ENCODE assay signal across 12 mouse cellular contexts in the genomic region with DNA sequence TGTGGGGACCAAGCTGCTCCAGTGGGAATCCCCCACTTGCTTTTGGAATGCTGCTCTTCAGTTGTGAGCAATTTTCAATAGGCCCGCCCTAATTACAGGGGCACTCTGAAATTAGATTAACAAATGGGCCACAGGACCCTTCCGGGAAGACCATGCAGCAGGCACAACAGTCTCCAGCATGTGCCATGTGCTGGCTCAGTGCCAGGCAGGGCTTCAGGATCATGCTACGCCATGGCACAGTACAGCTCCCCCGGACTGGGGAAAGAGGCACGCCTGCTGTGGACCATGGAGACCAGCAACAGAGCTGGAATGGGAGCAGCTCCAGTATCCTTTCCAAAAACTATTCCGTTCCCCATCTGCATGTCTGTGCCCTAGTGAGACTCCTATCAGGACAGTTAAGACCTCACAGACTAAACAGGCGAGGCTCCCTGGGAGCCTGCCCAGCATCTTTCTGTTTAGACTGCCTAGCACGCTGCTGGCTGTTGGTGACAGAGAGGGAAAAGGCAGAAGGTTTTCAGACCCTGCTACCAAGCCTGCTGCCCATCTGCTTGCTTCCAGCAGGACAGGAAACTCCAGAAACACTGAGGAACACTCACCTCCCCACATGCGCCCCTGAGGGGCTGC.
DNase-seq lines count a peak whose midpoint lies in the region; ATAC-seq and TF ChIP-seq lines count a peak whose summit lies in the region.
"Had no signal": no experiment of that assay in that cellular context is flagged by ENCODE, and none has a peak within 500 bp of the region (broad histone marks: within the 10 kb centered on the region; RNA-seq: fewer than 3 reads in every experiment).

No protein-coding gene starts in this region.

- no peaks in the 10 kb centered on the region for H3K4me1 ChIP-seq in intestine, embryonic 14.5 days (replicated peaks; ENCODE audit: control insufficient read depth, insufficient read depth, low read length)
- no peaks in the 10 kb centered on the region for H3K4me1 ChIP-seq in intestine, postnatal 0 days (replicated peaks; ENCODE audit: control insufficient read depth, insufficient read depth, low read length)
- H3K4me1 ChIP-seq in midbrain, embryonic 15.5 days, result peaks cover 8% of the 10 kb centered on the region; the same call in 1 of the 2 replicates
- H3K4me1 ChIP-seq in midbrain, embryonic 10.5 days, result 0 out of 2 replicates have a peak, but pooled peaks cover 6% of the 10 kb centered on the region
- peaks cover 16% of the 10 kb centered on the region for H3K4me1 ChIP-seq in forebrain, embryonic 12.5 days
- H3K4me1 ChIP-seq in midbrain, postnatal 0 days (ENCODE audit: insufficient read depth, low read length), result no peaks in the 10 kb centered on the region
- H3K4me1 ChIP-seq: liver, embryonic 12.5 days had no signal

- WGBS in intestine, embryonic 14.5 days, result 51% methylated on average over 9 of the region's 9 CpGs
- 54% methylated on average over 9 of the region's 9 CpGs for WGBS in intestine, postnatal 0 days
- WGBS in midbrain, embryonic 15.5 days, result 57% methylated on average over 9 of the region's 9 CpGs
- 82% methylated on average over 9 of the region's 9 CpGs for WGBS in midbrain, embryonic 10.5 days
- 56% methylated on average over 9 of the region's 9 CpGs for WGBS in forebrain, embryonic 12.5 days
- 60% methylated on average over 9 of the region's 9 CpGs for WGBS in midbrain, postnatal 0 days

- TF ChIP-seq CTCF in intestine, postnatal 0 days (IDR thresholded peaks at IDR 0.05; ENCODE audit: low read depth), result no peak
- TF ChIP-seq CTCF in midbrain, postnatal 0 days (IDR thresholded peaks at IDR 0.05), result no peak

- no peak overlapping the region for H3K27ac ChIP-seq in intestine, embryonic 14.5 days (ENCODE audit: low read depth)
- H3K27ac ChIP-seq in intestine, postnatal 0 days (ENCODE audit: low read depth, low read length), result no peak overlapping the region
- H3K27ac ChIP-seq in midbrain, embryonic 15.5 days, result no peak overlapping the region
- no peak overlapping the region; the same call in 1 of the 2 replicates for H3K27ac ChIP-seq in midbrain, embryonic 10.5 days (replicated peaks)
- H3K27ac ChIP-seq in forebrain, embryonic 12.5 days, result no peak overlapping the region
- no peak overlapping the region for H3K27ac ChIP-seq in midbrain, postnatal 0 days (ENCODE audit: low read depth, low read length)
- H3K27ac ChIP-seq: hindbrain, embryonic 14.5 days; layer of hippocampus, adult 2 months; liver, embryonic 12.5 days had no signal

- no peak overlapping the region for H3K4me2 ChIP-seq in intestine, embryonic 14.5 days (ENCODE audit: low read length)
- no peak overlapping the region for H3K4me2 ChIP-seq in intestine, postnatal 0 days (replicated peaks; ENCODE audit: low read depth)
- H3K4me2 ChIP-seq in midbrain, embryonic 15.5 days, result no peak overlapping the region
- no peak overlapping the region for H3K4me2 ChIP-seq in forebrain, embryonic 12.5 days
- no peak overlapping the region for H3K4me2 ChIP-seq in midbrain, postnatal 0 days (ENCODE audit: low read depth, low read length, poor library complexity, severe bottlenecking)
- H3K4me2 ChIP-seq: hindbrain, embryonic 14.5 days; liver, embryonic 12.5 days had no signal

- no peaks in the 10 kb centered on the region for H3K36me3 ChIP-seq in intestine, embryonic 14.5 days (ENCODE audit: control insufficient read depth, insufficient read depth, low read length)
- no peaks in the 10 kb centered on the region for H3K36me3 ChIP-seq in intestine, postnatal 0 days (ENCODE audit: control insufficient read depth, insufficient read depth)
- H3K36me3 ChIP-seq in midbrain, embryonic 15.5 days (replicated peaks), result no peaks in the 10 kb centered on the region
- H3K36me3 ChIP-seq in midbrain, embryonic 10.5 days, result no peaks in the 10 kb centered on the region
- no peaks in the 10 kb centered on the region for H3K36me3 ChIP-seq in forebrain, embryonic 12.5 days (replicated peaks)
- H3K36me3 ChIP-seq in midbrain, postnatal 0 days (ENCODE audit: insufficient read depth, low read length), result no peaks in the 10 kb centered on the region
- H3K36me3 ChIP-seq: liver, embryonic 12.5 days had no signal

- no peak for ATAC-seq in intestine, embryonic 14.5 days (replicated peaks; ENCODE audit: low FRiP score, low TSS enrichment, low read depth)
- no peak for ATAC-seq in intestine, postnatal 0 days
- 0 out of 2 replicates have a peak, but pooled peaks have one; percentile 33 for ATAC-seq in midbrain, embryonic 15.5 days (replicated peaks)
- peak; percentile 63; the same call in 1 of the 2 replicates for ATAC-seq in forebrain, embryonic 12.5 days (ENCODE audit: low FRiP score)
- ATAC-seq in midbrain, postnatal 0 days (ENCODE audit: low FRiP score), result no peak
- ATAC-seq: liver, embryonic 12.5 days had no signal

- H3K4me3 ChIP-seq in intestine, embryonic 14.5 days (ENCODE audit: low read depth, low read length), result no peak overlapping the region
- H3K4me3 ChIP-seq in intestine, postnatal 0 days (ENCODE audit: low read depth, low read length), result no peak overlapping the region
- H3K4me3 ChIP-seq in midbrain, embryonic 15.5 days, result no peak overlapping the region
- H3K4me3 ChIP-seq in midbrain, embryonic 10.5 days, result no peak overlapping the region
- no peak overlapping the region for H3K4me3 ChIP-seq in forebrain, embryonic 12.5 days (replicated peaks)
- no peak overlapping the region for H3K4me3 ChIP-seq in midbrain, postnatal 0 days (ENCODE audit: low read depth, low read length)
- H3K4me3 ChIP-seq: layer of hippocampus, adult 2 months; liver, embryonic 12.5 days had no signal

- DNase-seq in intestine, embryonic 14.5 days (ENCODE audit: low spot score), result peak; percentile 53
- no peak for DNase-seq in midbrain, embryonic 10.5 days (ENCODE audit: low spot score)
- DNase-seq in midbrain, postnatal 0 days (ENCODE audit: low spot score), result peak; percentile 13
- DNase-seq in kidney, postnatal 10 days, result no peak
- DNase-seq: cerebellum, adult 11 months; kidney, adult 9 months had no signal

- no peak overlapping the region for H3K9ac ChIP-seq in intestine, embryonic 14.5 days (ENCODE audit: low read length)
- H3K9ac ChIP-seq in intestine, postnatal 0 days (ENCODE audit: low read depth, low read length), result no peak overlapping the region
- no peak overlapping the region for H3K9ac ChIP-seq in midbrain, embryonic 15.5 days
- H3K9ac ChIP-seq in forebrain, embryonic 12.5 days, result no peak overlapping the region
- H3K9ac ChIP-seq in midbrain, postnatal 0 days (replicated peaks; ENCODE audit: low read length, poor library complexity, severe bottlenecking), result no peak overlapping the region
- H3K9ac ChIP-seq: hindbrain, embryonic 14.5 days; liver, embryonic 12.5 days had no signal

- H3K27me3 ChIP-seq in intestine, embryonic 14.5 days (replicated peaks; ENCODE audit: control insufficient read depth, insufficient read depth, low read length), result no peaks in the 10 kb centered on the region
- H3K27me3 ChIP-seq in intestine, postnatal 0 days (replicated peaks; ENCODE audit: control insufficient read depth, insufficient read depth, low read length), result no peaks in the 10 kb centered on the region
- H3K27me3 ChIP-seq in midbrain, embryonic 15.5 days (replicated peaks), result no peaks in the 10 kb centered on the region
- H3K27me3 ChIP-seq in midbrain, embryonic 10.5 days (ENCODE audit: low read depth, poor library complexity, severe bottlenecking), result no peaks in the 10 kb centered on the region
- 0 out of 2 replicates have a peak, but pooled peaks cover 3% of the 10 kb centered on the region for H3K27me3 ChIP-seq in forebrain, embryonic 12.5 days
- no peaks in the 10 kb centered on the region for H3K27me3 ChIP-seq in midbrain, postnatal 0 days (ENCODE audit: insufficient read depth, low read length)
- H3K27me3 ChIP-seq: liver, embryonic 12.5 days had no signal

- H3K9me3 ChIP-seq in intestine, embryonic 14.5 days (ENCODE audit: control insufficient read depth, low read length), result no peaks in the 10 kb centered on the region
- no peaks in the 10 kb centered on the region for H3K9me3 ChIP-seq in intestine, postnatal 0 days (ENCODE audit: control insufficient read depth)
- no peaks in the 10 kb centered on the region for H3K9me3 ChIP-seq in midbrain, embryonic 15.5 days
- H3K9me3 ChIP-seq in midbrain, embryonic 10.5 days (replicated peaks), result no peaks in the 10 kb centered on the region
- no peaks in the 10 kb centered on the region for H3K9me3 ChIP-seq in forebrain, embryonic 12.5 days
- H3K9me3 ChIP-seq in midbrain, postnatal 0 days (ENCODE audit: low read length), result no peaks in the 10 kb centered on the region
- H3K9me3 ChIP-seq: liver, embryonic 12.5 days had no signal

Comparison
In these comparisons a context has a peak if more than half of its experiments do, and no peak if none do; other contexts are left out.
1. ATAC-seq: peak in midbrain, embryonic 15.5 days (single experiment) and forebrain, embryonic 12.5 days (single experiment); none in intestine, embryonic 14.5 days (single experiment), intestine, postnatal 0 days (single experiment) and midbrain, postnatal 0 days (single experiment).
2. DNase-seq: peak in intestine, embryonic 14.5 days (single experiment) and midbrain, postnatal 0 days (single experiment); none in midbrain, embryonic 10.5 days (single experiment) and kidney, postnatal 10 days (single experiment).